Mouse (Mus musculus): ENCODE measurements around the gene March9. TPM values are rescaled to one million over a fixed set of nuclear protein-coding genes. Genes with fewer than 3 reads are reported as not detected.

The March9 gene
- total RNA-seq (2014; rRNA removed; ENCODE audit: low replicate concordance): 0.65 and 1.0 TPM in 2 replicates
- polyA plus RNA-seq (2015; fragmentation: Nextera tagmentation; extraction: Ambion mirVana): 0.14 TPM in 2 replicates

GRCm38 (mm10) chr10:127059968-127060916 lies at the start of gene March9:
March9 (minus strand) TSS chr10:127060184.
- Histone ChIP-seq H3K9me3 (replicated peaks; ENCODE audit: control insufficient read depth, low read length) (no peaks in the 10 kb centered on the region), H3K27ac (ENCODE audit: low read depth) (no peak within 1 kb of the TSS), H3K4me1 (ENCODE audit: control insufficient read depth, insufficient read depth) (peaks cover 7% of the 10 kb centered on the region), H3K4me2 (ENCODE audit: low read depth, low read length) (peak within 1 kb of the TSS; percentile 100), H3K36me3 (replicated peaks; ENCODE audit: control insufficient read depth, insufficient read depth, low read length) (peaks cover 7% of the 10 kb centered on the region), H3K4me3 (ENCODE audit: low read depth, low read length) (peak within 1 kb of the TSS; percentile 76), H3K9ac (replicated peaks; ENCODE audit: low read depth, low read length) (peak within 1 kb of the TSS; percentile 59), H3K27me3 (ENCODE audit: control insufficient read depth, insufficient read depth, low read length) (peaks cover 17% of the 10 kb centered on the region)
- TF ChIP-seq EP300 (IDR thresholded peaks at IDR 0.05; ENCODE audit: low read depth) (no peak), CTCF (IDR thresholded peaks at IDR 0.05; ENCODE audit: low read depth) (no peak)
- no peak for ATAC-seq (ENCODE audit: insufficient read depth, low read depth)
- DNase-seq (ENCODE audit: low spot score): no peak
- 2% methylated on average over 47 of the region's 72 CpGs for WGBS

- H3K9me3 ChIP-seq (replicated peaks; ENCODE audit: control insufficient read depth, low read length): no peaks in the 10 kb centered on the region
- H3K27me3 ChIP-seq (ENCODE audit: control insufficient read depth, insufficient read depth, low read length): no peaks in the 10 kb centered on the region
- no peaks in the 10 kb centered on the region for H3K4me1 ChIP-seq (ENCODE audit: control insufficient read depth, insufficient read depth)
- peaks cover 21% of the 10 kb centered on the region; the same call in 1 of the 2 replicates for H3K36me3 ChIP-seq (replicated peaks; ENCODE audit: control insufficient read depth, insufficient read depth, low read length)
- 54% methylated on average over 3 of the region's 3 CpGs for WGBS
- no peak overlapping the region for H3K27ac ChIP-seq (ENCODE audit: low read depth)
- DNase-seq (ENCODE audit: low spot score): no peak
- ATAC-seq (ENCODE audit: insufficient read depth, low read depth): no peak
- H3K4me2 ChIP-seq (ENCODE audit: low read depth, low read length): no peak overlapping the region
- TF ChIP-seq CTCF (IDR thresholded peaks at IDR 0.05; ENCODE audit: low read depth) (no peak), EP300 (IDR thresholded peaks at IDR 0.05; ENCODE audit: low read depth) (no peak)
- no peak overlapping the region for H3K9ac ChIP-seq (replicated peaks; ENCODE audit: low read depth, low read length)
- H3K4me3 ChIP-seq (ENCODE audit: low read depth, low read length): no peak overlapping the region
Measured at GRCm38 (mm10) chr10:127108262-127108583, 48.2 kb upstream of the March9 start.

- 80% methylated on average over 16 of the region's 16 CpGs for WGBS
- DNase-seq (ENCODE audit: low spot score): no peak
- Histone ChIP-seq H3K4me2 (ENCODE audit: low read depth, low read length) (no peak overlapping the region), H3K4me1 (ENCODE audit: control insufficient read depth, insufficient read depth) (no peaks in the 10 kb centered on the region), H3K27ac (ENCODE audit: low read depth) (no peak overlapping the region), H3K9ac (replicated peaks; ENCODE audit: low read depth, low read length) (no peak overlapping the region), H3K9me3 (replicated peaks; ENCODE audit: control insufficient read depth, low read length) (no peaks in the 10 kb centered on the region), H3K36me3 (replicated peaks; ENCODE audit: control insufficient read depth, insufficient read depth, low read length) (peaks cover 16% of the 10 kb centered on the region; the same call in 1 of the 2 replicates), H3K27me3 (ENCODE audit: control insufficient read depth, insufficient read depth, low read length) (no peaks in the 10 kb centered on the region), H3K4me3 (ENCODE audit: low read depth, low read length) (no peak overlapping the region)
- no peak for ATAC-seq (ENCODE audit: insufficient read depth, low read depth)
- TF ChIP-seq CTCF (IDR thresholded peaks at IDR 0.05; ENCODE audit: low read depth) (no peak), EP300 (IDR thresholded peaks at IDR 0.05; ENCODE audit: low read depth) (no peak)
Measured at GRCm38 (mm10) chr10:127107563-127108261, 47.7 kb upstream of the March9 start.

GRCm38 (mm10) chr10:127103631-127104030 lies 43.6 kb upstream of the March9 start:
- WGBS: 62% methylated on average over 7 of the region's 7 CpGs
- ATAC-seq (ENCODE audit: insufficient read depth, low read depth) (no peak), DNase-seq (ENCODE audit: low spot score) (no peak)
- Histone ChIP-seq H3K9ac (replicated peaks; ENCODE audit: low read depth, low read length) (no peak overlapping the region), H3K9me3 (replicated peaks; ENCODE audit: control insufficient read depth, low read length) (no peaks in the 10 kb centered on the region), H3K27me3 (ENCODE audit: control insufficient read depth, insufficient read depth, low read length) (no peaks in the 10 kb centered on the region), H3K4me3 (ENCODE audit: low read depth, low read length) (no peak overlapping the region), H3K4me1 (ENCODE audit: control insufficient read depth, insufficient read depth) (no peaks in the 10 kb centered on the region), H3K4me2 (ENCODE audit: low read depth, low read length) (no peak overlapping the region), H3K36me3 (replicated peaks; ENCODE audit: control insufficient read depth, insufficient read depth, low read length) (peaks cover 25% of the 10 kb centered on the region), H3K27ac (ENCODE audit: low read depth) (no peak overlapping the region)
- TF ChIP-seq EP300 (IDR thresholded peaks at IDR 0.05; ENCODE audit: low read depth) (no peak), CTCF (IDR thresholded peaks at IDR 0.05; ENCODE audit: low read depth) (no peak)

- WGBS: 82% methylated on average over 6 of the region's 6 CpGs
- H3K27me3 ChIP-seq (ENCODE audit: control insufficient read depth, insufficient read depth, low read length): no peaks in the 10 kb centered on the region
- H3K9me3 ChIP-seq (replicated peaks; ENCODE audit: control insufficient read depth, low read length): no peaks in the 10 kb centered on the region
- H3K4me3 ChIP-seq (ENCODE audit: low read depth, low read length): no peak overlapping the region
- H3K36me3 ChIP-seq (replicated peaks; ENCODE audit: control insufficient read depth, insufficient read depth, low read length): peaks cover 39% of the 10 kb centered on the region
- no peak overlapping the region for H3K9ac ChIP-seq (replicated peaks; ENCODE audit: low read depth, low read length)
- no peak overlapping the region for H3K4me2 ChIP-seq (ENCODE audit: low read depth, low read length)
- no peaks in the 10 kb centered on the region for H3K4me1 ChIP-seq (ENCODE audit: control insufficient read depth, insufficient read depth)
- TF ChIP-seq CTCF (IDR thresholded peaks at IDR 0.05; ENCODE audit: low read depth): no peak
- no peak for ATAC-seq (ENCODE audit: insufficient read depth, low read depth)
- H3K27ac ChIP-seq (ENCODE audit: low read depth): no peak overlapping the region
- no peak for DNase-seq (ENCODE audit: low spot score)
Measured at GRCm38 (mm10) chr10:127101151-127101550, 41.2 kb upstream of the March9 start.

Data from heart, postnatal 0 days (tissue).